Mouse (Mus musculus) C2C12 (cell line): ENCODE data around the gene Rusc2.

Experiments used
- CEBPB ChIP-seq: IDR thresholded peaks from one replicate; pipeline ENCODE4 v1.6.1; 2011; ENCODE audit warnings: low read depth, mild to moderate bottlenecking, control low read depth, moderate library complexity
- CTCF ChIP-seq: IDR thresholded peaks from one replicate; pipeline ENCODE4 v1.5.1; 2011; ENCODE audit not compliant: control insufficient read depth, insufficient read depth, insufficient read length
- FOSL1 ChIP-seq: IDR thresholded peaks from one replicate; pipeline ENCODE4 v1.8.0; 2011; ENCODE audit warnings: mild to moderate bottlenecking, low read length; ENCODE audit not compliant: poor library complexity, insufficient read depth, severe bottlenecking
- MAX ChIP-seq: IDR thresholded peaks from one replicate; pipeline ENCODE4 v1.6.1; 2011; ENCODE audit warnings: mild to moderate bottlenecking, control low read depth
- USF1 ChIP-seq: IDR thresholded peaks from one replicate; pipeline ENCODE4 v1.6.1; 2011; ENCODE audit warnings: low read depth, mild to moderate bottlenecking, control low read depth, moderate library complexity

DNA sequence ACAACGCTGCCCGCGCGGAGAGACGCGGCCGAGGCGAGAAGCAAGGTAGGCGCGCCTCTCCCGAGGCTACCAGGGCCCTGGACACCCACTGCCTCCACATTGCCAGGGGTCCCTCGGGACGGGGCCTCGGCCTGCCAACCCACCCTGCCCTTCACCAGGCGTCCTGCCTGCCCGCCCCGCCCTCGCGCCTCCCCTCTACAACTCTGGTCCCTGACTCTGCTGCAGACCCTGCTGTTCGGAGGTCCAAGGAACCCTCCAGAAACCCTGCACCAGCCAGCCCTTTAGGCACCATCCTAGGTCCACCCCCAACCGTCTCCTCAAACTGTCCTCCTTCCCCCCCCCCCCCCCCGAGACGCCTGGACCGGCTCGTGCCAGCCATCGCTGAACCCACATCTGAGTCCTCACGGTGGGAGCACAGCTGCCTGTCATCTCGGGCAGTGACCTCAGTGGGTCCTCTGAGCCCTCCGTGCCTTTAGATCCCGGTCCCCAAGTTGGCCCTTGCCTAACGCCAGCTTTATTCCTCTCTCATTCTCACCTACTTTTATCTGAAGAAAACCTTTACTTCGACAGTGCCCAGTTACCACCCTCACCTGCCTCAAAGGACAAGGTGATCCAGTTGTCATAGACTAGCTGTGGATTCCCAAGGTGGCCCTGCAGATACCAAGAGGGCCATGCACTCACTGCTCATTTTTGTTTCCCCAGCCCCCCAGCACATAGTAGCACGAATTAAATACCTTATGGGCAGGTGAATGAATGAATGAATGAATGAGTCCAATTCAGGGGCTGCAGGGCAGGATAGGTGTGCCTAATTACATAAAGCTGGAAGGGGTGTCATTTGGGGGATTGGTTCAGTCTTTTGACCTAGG lies 609 bp downstream of the Rusc2 start:
- no peak for TF ChIP-seq CTCF
- TF ChIP-seq MAX: peak; percentile 5
- no peak for TF ChIP-seq USF1
- TF ChIP-seq CEBPB: no peak
- TF ChIP-seq FOSL1: no peak
